Mouse (Mus musculus) heart, postnatal 0 days (tissue): ENCODE results near the gene Nfasc. TPM values are rescaled to one million over a fixed set of nuclear protein-coding genes. Genes with fewer than 3 reads are reported as not detected.

Experiments used
- ATAC-seq: fragments of 200-750 bp; cut with Nextera tagmentation; 2 replicates; pipeline ENCODE4 v1.8.0; 2017; ENCODE audit warnings: low read depth, moderate number of reproducible peaks, moderate library complexity; ENCODE audit not compliant: insufficient read depth
- DNase-seq: peaks from one replicate; pipeline ENCODE4 v3.0.0-alpha.2; 2016; ENCODE audit warnings: low spot score
- H3K27ac ChIP-seq: fragments of 300-500 bp; sonication (generic); 2 replicates; pipeline ENCODE4 v1.5.1; 2014; ENCODE audit warnings: low read depth, mild to moderate bottlenecking
- H3K27me3 ChIP-seq: fragments of 300-500 bp; sonication (generic); 2 replicates; pipeline ENCODE4 v1.6.1; 2014; ENCODE audit warnings: low read length, mixed read lengths; ENCODE audit not compliant: control insufficient read depth, insufficient read depth
- H3K36me3 ChIP-seq: fragments of 300-500 bp; sonication (generic); replicated peaks from 2 replicates; pipeline ENCODE4 v1.6.1; 2014; ENCODE audit warnings: low read length, mixed read lengths; ENCODE audit not compliant: control insufficient read depth, insufficient read depth
- H3K4me1 ChIP-seq: fragments of 300-500 bp; sonication (generic); 2 replicates; pipeline ENCODE4 v1.6.1; 2014; ENCODE audit warnings: antibody characterized with exemption; ENCODE audit not compliant: control insufficient read depth, insufficient read depth
- H3K4me2 ChIP-seq: fragments of 300-500 bp; sonication (generic); 2 replicates; pipeline ENCODE4 v1.6.1; 2014; ENCODE audit warnings: low read depth, mild to moderate bottlenecking, low read length, moderate library complexity
- H3K4me3 ChIP-seq: fragments of 300-500 bp; sonication (generic); 2 replicates; pipeline ENCODE4 v1.5.1; 2014; ENCODE audit warnings: low read depth, low read length
- H3K9ac ChIP-seq: fragments of 300-500 bp; sonication (generic); replicated peaks from 2 replicates; pipeline ENCODE4 v1.6.1; 2014; ENCODE audit warnings: low read depth, low read length, mixed read lengths
- H3K9me3 ChIP-seq: fragments of 300-500 bp; sonication (generic); replicated peaks from 2 replicates; pipeline ENCODE4 v1.6.1; 2016; ENCODE audit warnings: low read length; ENCODE audit not compliant: control insufficient read depth
- CTCF ChIP-seq: IDR thresholded peaks from 2 replicates; pipeline ENCODE4 v1.5.1; 2016; ENCODE audit warnings: antibody characterized with exemption, control low read depth, low read depth
- EP300 ChIP-seq: IDR thresholded peaks from 2 replicates; pipeline ENCODE4 v1.6.1; 2016; ENCODE audit warnings: antibody characterized with exemption, low read depth
- WGBS: fragments of 180-500 bp; shearing (Covaris S2); extraction: QIAGEN DNeasy Blood & Tissue Kit; methylation state at CpG from one replicate; pipeline ENCODE4 v1.1.7; 2014; 5-methylcytosine and 5-hydroxymethylcytosine counted together
- polyA plus RNA-seq: library from polyadenylated mRNA; unstranded; fragments of >200 nt; fragmentation: Nextera tagmentation; extraction: Ambion mirVana; gene quantifications from 2 replicates; pipeline ENCODE4 v1.2.1, GENCODE M21; 2015
- total RNA-seq: library from RNA; depleted of rRNA; stranded (reverse); fragments of >200 nt; gene quantifications from 2 replicates; pipeline ENCODE4 v1.2.3, GENCODE M21; 2014; ENCODE audit warnings: low replicate concordance

Nfasc gene
- total and polyA plus RNA-seq, 2 experiments from 2014 or later: 0.08 to 0.11 TPM

DNA sequence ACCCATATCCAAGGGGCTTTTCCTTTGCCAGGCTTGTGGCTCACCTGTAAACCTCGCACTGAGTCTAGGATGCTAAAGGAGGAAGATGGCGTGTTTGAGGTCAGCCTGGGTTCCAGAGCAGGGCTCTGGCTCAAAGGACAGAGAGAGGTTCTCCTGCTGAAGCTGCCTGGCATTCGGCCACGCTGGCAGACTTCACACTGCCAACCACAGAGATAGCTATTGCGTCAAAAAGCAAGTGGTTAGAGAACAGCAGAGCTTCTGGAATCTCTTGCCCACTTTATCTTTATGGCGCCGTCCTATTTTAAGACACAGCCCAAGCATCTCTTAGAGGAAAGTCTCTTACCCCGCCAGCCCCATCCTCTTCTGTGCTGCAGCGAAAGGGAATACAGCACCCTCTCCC, 4.7 kb upstream of the Nfasc start:
- Histone ChIP-seq H3K27ac (no peak overlapping the region), H3K9ac (no peak overlapping the region), H3K4me2 (no peak overlapping the region), H3K36me3 (no peaks in the 10 kb centered on the region), H3K4me1 (peaks cover 6% of the 10 kb centered on the region; the same call in 1 of the 2 replicates), H3K4me3 (no peak overlapping the region), H3K9me3 (no peaks in the 10 kb centered on the region), H3K27me3 (peaks cover 22% of the 10 kb centered on the region)
- TF ChIP-seq EP300 (no peak), CTCF (no peak)
- no peak for DNase-seq
- ATAC-seq: no peak
- WGBS: 41% methylated on average over 9 of the region's 9 CpGs

- Histone ChIP-seq H3K9ac (no peak overlapping the region), H3K27me3 (peaks cover 28% of the 10 kb centered on the region), H3K27ac (no peak overlapping the region), H3K36me3 (no peaks in the 10 kb centered on the region), H3K4me1 (peaks cover 6% of the 10 kb centered on the region; the same call in 1 of the 2 replicates), H3K9me3 (no peaks in the 10 kb centered on the region), H3K4me3 (no peak overlapping the region), H3K4me2 (no peak overlapping the region)
- TF ChIP-seq EP300: no peak
- no peak for TF ChIP-seq CTCF
- 41% methylated on average over 6 of the region's 6 CpGs for WGBS
- no peak for DNase-seq
- no peak for ATAC-seq
Measured at GRCm38 (mm10) chr1:132745636-132746035, 4.0 kb upstream of the Nfasc start.

- H3K4me2 ChIP-seq: no peak overlapping the region
- no peak for TF ChIP-seq CTCF
- TF ChIP-seq EP300: no peak
- ATAC-seq (no peak), DNase-seq (no peak)
- no peaks in the 10 kb centered on the region for H3K9me3 ChIP-seq
- no peaks in the 10 kb centered on the region for H3K36me3 ChIP-seq
- no peak overlapping the region for H3K9ac ChIP-seq
- 1% methylated on average over 11 of the region's 11 CpGs for WGBS
- no peak overlapping the region for H3K27ac ChIP-seq
- no peaks in the 10 kb centered on the region for H3K4me1 ChIP-seq
- H3K27me3 ChIP-seq: peaks cover 75% of the 10 kb centered on the region
- H3K4me3 ChIP-seq: no peak overlapping the region
Measured at GRCm38 (mm10) chr1:132739077-132739521, 2.5 kb downstream of the Nfasc start.

GRCm38 (mm10) chr1:132736171-132736570, 5.4 kb downstream of the Nfasc start:
- Histone ChIP-seq H3K4me1 (no peaks in the 10 kb centered on the region), H3K9ac (no peak overlapping the region), H3K27me3 (peaks cover 52% of the 10 kb centered on the region), H3K27ac (no peak overlapping the region), H3K4me3 (no peak overlapping the region), H3K36me3 (no peaks in the 10 kb centered on the region), H3K4me2 (no peak overlapping the region), H3K9me3 (no peaks in the 10 kb centered on the region)
- ATAC-seq: no peak
- TF ChIP-seq CTCF: no peak
- no peak for TF ChIP-seq EP300
- WGBS: 16% methylated on average over 4 of the region's 4 CpGs
- no peak for DNase-seq

- Histone ChIP-seq H3K4me2 (no peak overlapping the region), H3K36me3 (no peaks in the 10 kb centered on the region), H3K9me3 (no peaks in the 10 kb centered on the region), H3K4me3 (no peak overlapping the region), H3K27me3 (peaks cover 33% of the 10 kb centered on the region), H3K9ac (no peak overlapping the region), H3K27ac (no peak overlapping the region), H3K4me1 (no peaks in the 10 kb centered on the region)
- DNase-seq: peak; percentile 33
- 21% methylated on average over 9 of the region's 9 CpGs for WGBS
- TF ChIP-seq CTCF (no peak), EP300 (no peak)
- ATAC-seq: no peak
Measured at GRCm38 (mm10) chr1:132733873-132734447, 7.6 kb downstream of the Nfasc start.

- H3K4me3 ChIP-seq: no peak overlapping the region
- H3K27me3 ChIP-seq: peaks cover 20% of the 10 kb centered on the region
- no peaks in the 10 kb centered on the region for H3K9me3 ChIP-seq
- no peak overlapping the region for H3K9ac ChIP-seq
- no peak overlapping the region for H3K27ac ChIP-seq
- H3K4me1 ChIP-seq: no peaks in the 10 kb centered on the region
- DNase-seq (no peak), ATAC-seq (no peak)
- 69% methylated on average over 12 of the region's 12 CpGs for WGBS
- TF ChIP-seq EP300 (no peak), CTCF (no peak)
- no peak overlapping the region for H3K4me2 ChIP-seq
- H3K36me3 ChIP-seq: no peaks in the 10 kb centered on the region
Measured at GRCm38 (mm10) chr1:132732307-132732706, 9.3 kb downstream of the Nfasc start.
